Mouse (Mus musculus) forebrain, embryonic 15.5 days (tissue): ENCODE data around the gene Ralgapa2. TPM values are rescaled to one million over a fixed set of nuclear protein-coding genes. Genes with fewer than 3 reads are reported as not detected.

Source experiments
- ATAC-seq: fragments of 200-750 bp; cut with Nextera tagmentation; replicated peaks from 2 replicates; pipeline ENCODE4 v1.8.0; 2017; ENCODE audit warnings: mild to moderate bottlenecking, moderate TSS enrichment, moderate library complexity
- H3K27ac ChIP-seq: fragments of 300-500 bp; sonication (generic); replicated peaks from 2 replicates; pipeline ENCODE4 v1.5.1; 2015; ENCODE audit warnings: mild to moderate bottlenecking, inconsistent platforms
- H3K27me3 ChIP-seq: fragments of 300-500 bp; sonication (generic); 2 replicates; pipeline ENCODE4 v1.6.1; 2015; ENCODE audit warnings: inconsistent platforms
- H3K36me3 ChIP-seq: fragments of 300-500 bp; sonication (generic); 2 replicates; pipeline ENCODE4 v1.6.1; 2015; ENCODE audit warnings: mild to moderate bottlenecking, inconsistent platforms
- H3K4me1 ChIP-seq: fragments of 300-500 bp; sonication (generic); 2 replicates; pipeline ENCODE4 v1.6.1; 2015; ENCODE audit warnings: inconsistent platforms
- H3K4me2 ChIP-seq: fragments of 300-500 bp; sonication (generic); replicated peaks from 2 replicates; pipeline ENCODE4 v1.6.1; 2015; ENCODE audit warnings: mild to moderate bottlenecking, inconsistent platforms
- H3K4me3 ChIP-seq: fragments of 300-500 bp; sonication (generic); 2 replicates; pipeline ENCODE4 v1.5.1; 2015; ENCODE audit warnings: mild to moderate bottlenecking, inconsistent platforms
- H3K9ac ChIP-seq: fragments of 300-500 bp; sonication (generic); replicated peaks from 2 replicates; pipeline ENCODE4 v1.6.1; 2015; ENCODE audit warnings: mild to moderate bottlenecking, inconsistent platforms
- H3K9me3 ChIP-seq: fragments of 300-500 bp; sonication (generic); 2 replicates; pipeline ENCODE4 v1.6.1; 2016; ENCODE audit warnings: inconsistent platforms
- WGBS: fragments of 180-500 bp; shearing (Covaris S2); methylation state at CpG from one replicate; pipeline ENCODE4 v1.1.7; 2015; ENCODE audit warnings: mixed read lengths; 5-methylcytosine and 5-hydroxymethylcytosine counted together
- polyA plus RNA-seq: library from polyadenylated mRNA; unstranded; fragments of >200 nt; fragmentation: Nextera tagmentation; extraction: Ambion mirVana; gene quantifications from 2 replicates; pipeline ENCODE4 v1.2.1, GENCODE M21; 2015

Gene Ralgapa2
- polyA plus RNA-seq, 1 experiment from 2014 or later, result 14.2 TPM

DNA sequence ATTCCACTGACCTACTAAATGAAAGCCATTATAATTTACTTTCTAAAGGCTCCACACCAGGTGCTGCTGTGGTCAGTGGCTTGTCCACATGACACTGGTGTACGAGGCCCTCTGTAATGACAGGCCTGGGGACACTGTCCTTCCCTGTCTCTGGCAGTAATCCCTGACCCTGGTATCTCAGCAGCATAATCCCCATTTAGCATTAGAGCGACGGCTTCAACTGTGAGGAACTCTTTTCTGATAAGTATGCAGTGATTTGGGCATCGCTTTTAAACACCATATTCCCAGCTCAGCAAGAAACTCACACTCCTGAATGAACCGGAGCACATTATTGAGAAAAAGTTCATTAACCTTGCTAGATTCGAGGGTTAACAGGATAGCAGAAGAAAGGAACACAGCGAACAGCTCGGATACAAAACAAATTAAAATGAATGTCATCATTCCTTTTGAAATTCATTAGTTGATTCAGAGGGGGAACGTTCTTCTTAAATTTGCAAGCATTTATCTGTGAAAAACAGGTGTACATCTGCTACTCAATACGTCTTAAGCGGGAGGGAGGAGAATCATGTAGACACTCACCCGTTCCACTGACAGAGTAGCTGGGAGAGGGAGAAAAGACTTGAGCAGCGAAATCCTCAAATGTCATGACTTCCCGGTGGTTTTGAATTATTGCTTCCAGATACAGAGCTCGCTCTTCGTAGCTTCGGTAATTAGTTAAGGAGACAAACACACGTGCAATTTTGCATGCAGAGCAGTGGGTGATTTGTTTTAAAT is 252.2 kb downstream of the Ralgapa2 start:
- 13% methylated on average over 18 of the region's 18 CpGs for WGBS
- H3K9me3 ChIP-seq, result no peaks in the 10 kb centered on the region
- peaks cover 71% of the 10 kb centered on the region for H3K4me1 ChIP-seq
- peak overlapping the region; percentile 12; the same call in 1 of the 2 replicates for H3K4me2 ChIP-seq
- H3K36me3 ChIP-seq, result no peaks in the 10 kb centered on the region
- H3K27me3 ChIP-seq, result no peaks in the 10 kb centered on the region
- H3K9ac ChIP-seq, result 0 out of 2 replicates have a peak overlapping the region, but pooled peaks have one; percentile 4
- H3K27ac ChIP-seq, result peak overlapping the region; percentile 88
- ATAC-seq, result no peak
- no peak overlapping the region for H3K4me3 ChIP-seq

DNA sequence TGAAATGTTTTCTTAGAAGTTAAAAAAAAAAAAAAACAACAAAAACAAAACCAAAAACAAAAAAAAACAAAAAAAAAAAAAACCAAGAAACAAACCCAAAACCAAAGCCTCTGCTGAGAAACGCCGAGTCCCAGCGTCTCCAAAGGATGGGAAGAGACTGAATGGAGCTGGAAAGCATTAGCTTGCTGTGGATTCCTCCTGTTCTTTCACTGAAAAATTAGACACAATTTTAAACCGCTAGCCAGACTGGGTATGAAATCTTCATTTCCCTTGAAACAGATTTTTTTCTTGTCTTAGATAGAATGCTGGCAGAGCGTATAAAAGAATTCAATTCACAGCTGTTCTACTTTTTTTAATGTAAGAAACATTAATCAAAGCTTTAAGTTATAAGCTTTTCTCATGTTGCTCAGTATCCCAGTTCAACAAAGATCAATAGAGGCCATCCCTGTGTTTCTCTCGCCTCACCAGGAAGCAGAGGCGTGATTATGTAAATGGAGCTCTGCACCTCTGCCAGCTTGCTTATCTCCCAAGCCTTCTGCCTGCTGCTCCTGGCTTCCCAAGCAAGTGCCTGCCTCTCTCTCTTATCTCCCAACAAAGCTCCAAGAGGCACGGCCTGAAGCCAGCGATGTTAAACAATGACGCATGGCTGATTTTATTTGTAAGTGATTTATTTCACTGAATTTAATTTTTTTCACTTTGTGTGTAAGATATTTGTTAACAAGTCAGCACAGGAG is 253.2 kb downstream of the Ralgapa2 start:
- Histone ChIP-seq H3K9me3 (no peaks in the 10 kb centered on the region), H3K36me3 (no peaks in the 10 kb centered on the region), H3K4me1 (peaks cover 71% of the 10 kb centered on the region), H3K27ac (peak overlapping the region; percentile 88), H3K27me3 (no peaks in the 10 kb centered on the region), H3K4me2 (peak overlapping the region; percentile 24), H3K9ac (0 out of 2 replicates have a peak overlapping the region, but pooled peaks have one; percentile 10), H3K4me3 (no peak overlapping the region)
- ATAC-seq, result peak; percentile 30; the same call in 1 of the 2 replicates
- 12% methylated on average over 10 of the region's 10 CpGs for WGBS

DNA sequence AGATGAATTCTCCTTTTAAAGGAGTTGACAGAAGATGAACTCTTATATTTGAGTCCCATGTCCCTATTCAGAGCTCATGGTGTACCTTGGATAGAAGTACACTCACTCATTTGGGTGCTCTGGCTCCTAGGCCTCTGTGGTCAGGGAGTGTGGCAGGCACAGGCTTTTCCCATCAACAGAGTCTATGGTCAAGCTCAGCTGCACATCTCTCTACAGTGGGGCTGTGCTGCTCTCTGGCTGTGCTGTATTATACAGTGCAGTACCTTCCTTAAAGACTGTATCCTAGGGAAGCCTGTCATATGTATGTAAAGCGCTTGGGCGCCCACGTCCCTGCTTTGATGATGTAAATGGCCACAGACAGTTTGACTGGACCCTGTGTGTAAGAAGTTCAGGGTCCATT is 254.5 kb downstream of the Ralgapa2 start:
- H3K27ac ChIP-seq, result peak overlapping the region; percentile 77
- 67% methylated on average over 3 of the region's 3 CpGs for WGBS
- H3K4me1 ChIP-seq, result peaks cover 63% of the 10 kb centered on the region
- no peaks in the 10 kb centered on the region for H3K36me3 ChIP-seq
- H3K27me3 ChIP-seq, result no peaks in the 10 kb centered on the region
- no peak overlapping the region for H3K4me2 ChIP-seq
- ATAC-seq, result no peak; the same call in 1 of the 2 replicates
- H3K4me3 ChIP-seq, result no peak overlapping the region
- no peaks in the 10 kb centered on the region for H3K9me3 ChIP-seq
- H3K9ac ChIP-seq, result peak overlapping the region; percentile 9; the same call in 1 of the 2 replicates

DNA sequence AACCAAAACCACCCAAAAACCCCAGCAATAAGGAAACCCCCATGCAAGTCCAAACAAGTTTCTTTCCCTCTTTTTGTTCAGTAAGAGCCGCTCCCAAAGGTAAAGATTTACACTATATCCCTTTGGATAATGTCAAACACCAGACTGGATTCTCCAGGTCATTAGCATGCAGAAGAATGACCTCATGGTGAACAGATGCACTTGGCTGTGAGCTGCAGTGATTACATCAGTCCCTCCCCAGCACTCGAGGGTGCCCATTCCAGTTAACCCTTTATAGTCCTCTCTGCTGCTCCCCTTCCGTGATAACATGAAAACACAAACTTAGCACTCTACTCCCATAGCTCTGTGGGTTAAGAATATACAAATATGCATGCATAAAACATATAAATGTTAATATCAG is 255.1 kb downstream of the Ralgapa2 start:
- peak; percentile 42; the same call in 1 of the 2 replicates for ATAC-seq
- no peak overlapping the region for H3K9ac ChIP-seq
- no peak overlapping the region for H3K4me2 ChIP-seq
- H3K4me1 ChIP-seq, result peaks cover 58% of the 10 kb centered on the region
- H3K9me3 ChIP-seq, result no peaks in the 10 kb centered on the region
- 8% methylated on average over 3 of the region's 3 CpGs for WGBS
- no peaks in the 10 kb centered on the region for H3K27me3 ChIP-seq
- no peak overlapping the region for H3K4me3 ChIP-seq
- H3K36me3 ChIP-seq, result no peaks in the 10 kb centered on the region
- H3K27ac ChIP-seq, result peak overlapping the region; percentile 77

DNA sequence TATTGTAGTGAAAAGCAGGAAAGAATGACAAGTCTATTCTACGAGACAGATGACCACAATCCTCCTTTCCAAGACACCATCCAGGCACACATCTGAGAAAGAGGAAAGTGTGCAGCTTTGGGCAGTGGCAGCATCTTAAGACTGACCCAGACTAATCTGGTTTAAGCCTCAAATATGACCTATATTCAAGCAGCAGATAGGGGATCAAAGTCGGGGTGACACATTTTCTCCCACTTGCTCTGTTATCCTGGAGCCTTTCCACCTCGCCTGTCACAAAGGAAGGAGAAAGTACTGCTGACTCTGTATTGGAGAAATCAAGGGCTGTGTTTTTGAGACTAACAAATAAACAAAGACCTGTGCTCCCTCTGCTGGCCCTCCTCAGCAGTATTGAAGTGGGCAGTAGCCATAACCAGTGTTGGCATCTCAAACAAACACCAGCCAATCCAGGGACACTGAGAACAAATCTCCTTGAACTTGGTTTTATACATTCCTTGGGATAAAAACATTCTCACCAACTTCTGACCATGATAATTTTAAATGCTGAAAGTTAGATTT is 255.7 kb downstream of the Ralgapa2 start:
- Histone ChIP-seq H3K27ac (peak overlapping the region; percentile 77), H3K4me1 (peaks cover 51% of the 10 kb centered on the region)
- peak; percentile 39; the same call in 1 of the 2 replicates for ATAC-seq

DNA sequence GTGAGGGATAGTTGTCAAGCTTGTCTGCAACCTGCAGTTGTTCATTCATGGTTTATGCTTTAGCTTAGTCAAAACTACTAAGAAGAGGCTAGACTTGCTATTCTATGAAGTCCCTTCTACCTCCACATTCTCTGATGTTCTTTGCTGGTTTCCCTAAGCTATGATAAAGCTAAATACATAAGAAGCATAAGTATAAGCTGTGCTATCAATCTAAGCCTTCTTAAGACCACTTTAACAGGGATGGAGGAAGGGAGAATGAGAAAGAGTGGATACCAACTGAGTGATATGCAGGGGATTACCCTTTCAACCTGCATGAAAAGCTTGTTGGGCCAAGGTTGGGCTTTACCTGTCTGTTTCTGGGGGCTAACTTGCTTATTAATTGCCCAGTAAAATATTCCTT is 256.5 kb downstream of the Ralgapa2 start:
- Histone ChIP-seq H3K4me1 (peaks cover 47% of the 10 kb centered on the region), H3K9ac (no peak overlapping the region), H3K4me3 (no peak overlapping the region), H3K27ac (no peak overlapping the region), H3K4me2 (no peak overlapping the region), H3K27me3 (no peaks in the 10 kb centered on the region), H3K36me3 (no peaks in the 10 kb centered on the region), H3K9me3 (no peaks in the 10 kb centered on the region)
- ATAC-seq, result no peak

More for the DNA sequence above, 255.7 kb downstream of the Ralgapa2 start:
- Histone ChIP-seq H3K36me3 (no peaks in the 10 kb centered on the region), H3K27me3 (no peaks in the 10 kb centered on the region), H3K9ac (no peak overlapping the region), H3K4me2 (no peak overlapping the region), H3K4me3 (no peak overlapping the region), H3K9me3 (no peaks in the 10 kb centered on the region)
- 29% methylated on average over 3 of the region's 3 CpGs for WGBS

DNA sequence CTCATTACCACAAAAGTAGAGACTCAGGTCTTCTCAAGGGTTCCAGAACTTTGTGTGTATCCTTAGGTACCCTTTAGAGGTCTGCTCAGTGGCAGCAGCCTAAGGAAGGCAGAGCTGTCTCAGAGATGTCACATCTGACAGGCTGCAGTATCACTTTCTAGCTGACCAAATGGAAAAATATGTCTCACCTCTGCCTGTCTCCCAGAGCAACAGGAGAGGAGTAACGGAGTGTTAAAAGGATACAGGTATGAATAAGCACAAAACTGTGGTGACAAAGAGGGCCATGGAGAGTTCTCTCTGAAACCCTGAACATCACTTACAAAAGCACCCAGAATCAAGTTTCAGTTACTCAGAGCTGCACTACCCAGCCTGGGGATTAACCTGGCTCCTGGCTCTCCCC is 257.8 kb downstream of the Ralgapa2 start:
- WGBS, result 87% methylated on average over 1 of the region's 1 CpGs
- H3K27ac ChIP-seq, result no peak overlapping the region

DNA sequence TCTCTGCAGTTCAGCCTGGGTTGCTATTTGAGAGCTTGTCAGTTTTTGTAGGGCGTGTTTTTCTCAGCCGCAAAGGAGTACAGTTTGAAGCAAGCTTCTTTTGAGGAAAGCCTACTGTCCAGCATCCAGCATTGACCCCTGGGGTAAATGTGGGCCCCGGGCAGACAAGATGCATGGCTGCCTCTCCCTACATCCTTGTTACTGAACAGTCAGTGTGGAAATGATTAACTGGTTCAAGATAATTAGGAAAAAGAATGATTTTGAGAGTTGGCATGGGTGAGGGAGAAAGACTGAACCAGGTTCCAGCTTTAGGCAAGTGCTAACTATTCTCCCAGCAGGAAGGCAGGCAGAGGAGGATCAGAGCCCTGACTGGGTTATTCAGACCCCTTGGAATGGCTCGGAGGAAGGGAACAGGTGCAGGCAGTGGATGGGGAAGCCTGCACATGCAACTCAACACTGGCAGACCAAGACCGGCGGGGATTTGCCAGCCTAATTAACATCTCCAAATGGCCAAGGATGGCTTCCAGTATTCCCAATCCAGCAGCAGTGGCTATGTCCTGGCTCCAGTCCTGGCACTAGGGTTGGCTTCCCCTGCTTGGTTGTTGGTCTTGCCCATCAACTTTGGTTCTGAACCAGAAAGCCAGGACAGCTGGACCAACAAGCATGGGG is 261.8 kb downstream of the Ralgapa2 start:
- ATAC-seq, result peak; percentile 74
- peak overlapping the region; percentile 62 for H3K27ac ChIP-seq

More for the DNA sequence above, 257.8 kb downstream of the Ralgapa2 start:
- no peaks in the 10 kb centered on the region for H3K36me3 ChIP-seq
- H3K9me3 ChIP-seq, result no peaks in the 10 kb centered on the region
- H3K27me3 ChIP-seq, result no peaks in the 10 kb centered on the region
- ATAC-seq, result no peak
- no peak overlapping the region for H3K4me3 ChIP-seq
- no peak overlapping the region for H3K4me2 ChIP-seq
- H3K4me1 ChIP-seq, result peaks cover 45% of the 10 kb centered on the region
- H3K9ac ChIP-seq, result no peak overlapping the region

DNA sequence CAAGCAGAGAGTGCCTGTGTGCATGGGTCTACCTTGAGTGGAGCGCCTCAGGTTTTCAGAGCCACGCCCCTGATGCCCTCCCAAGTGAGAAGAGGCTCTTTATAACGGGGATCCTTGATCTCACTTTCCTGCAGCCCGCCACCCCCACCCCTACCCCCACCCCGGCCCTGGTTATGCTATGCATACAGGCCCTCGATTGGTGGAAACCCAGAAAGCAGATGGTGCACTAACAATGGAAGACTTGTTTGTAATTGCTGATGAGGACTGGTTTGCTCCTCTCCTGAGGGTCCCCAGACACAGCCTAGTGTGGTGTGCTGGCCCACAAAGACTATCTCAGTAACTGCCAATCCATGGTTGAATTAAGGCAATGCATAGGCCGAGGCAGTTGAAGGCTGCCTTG is 263.1 kb downstream of the Ralgapa2 start:
- H3K4me2 ChIP-seq, result no peak overlapping the region
- no peak overlapping the region for H3K9ac ChIP-seq
- H3K27me3 ChIP-seq, result no peaks in the 10 kb centered on the region
- H3K4me1 ChIP-seq, result peaks cover 16% of the 10 kb centered on the region
- 0 out of 2 replicates have a peak, but pooled peaks cover 5% of the 10 kb centered on the region for H3K36me3 ChIP-seq
- 64% methylated on average over 7 of the region's 7 CpGs for WGBS
- no peak overlapping the region for H3K27ac ChIP-seq
- no peak overlapping the region for H3K4me3 ChIP-seq
- peak; percentile 65 for ATAC-seq
- H3K9me3 ChIP-seq, result no peaks in the 10 kb centered on the region

More for the DNA sequence above, 261.8 kb downstream of the Ralgapa2 start:
- no peak overlapping the region for H3K9ac ChIP-seq
- peaks cover 16% of the 10 kb centered on the region for H3K4me1 ChIP-seq
- no peak overlapping the region for H3K4me3 ChIP-seq
- WGBS, result 59% methylated on average over 6 of the region's 6 CpGs
- no peaks in the 10 kb centered on the region for H3K36me3 ChIP-seq
- H3K4me2 ChIP-seq, result no peak overlapping the region
- no peaks in the 10 kb centered on the region for H3K9me3 ChIP-seq
- H3K27me3 ChIP-seq, result no peaks in the 10 kb centered on the region

DNA sequence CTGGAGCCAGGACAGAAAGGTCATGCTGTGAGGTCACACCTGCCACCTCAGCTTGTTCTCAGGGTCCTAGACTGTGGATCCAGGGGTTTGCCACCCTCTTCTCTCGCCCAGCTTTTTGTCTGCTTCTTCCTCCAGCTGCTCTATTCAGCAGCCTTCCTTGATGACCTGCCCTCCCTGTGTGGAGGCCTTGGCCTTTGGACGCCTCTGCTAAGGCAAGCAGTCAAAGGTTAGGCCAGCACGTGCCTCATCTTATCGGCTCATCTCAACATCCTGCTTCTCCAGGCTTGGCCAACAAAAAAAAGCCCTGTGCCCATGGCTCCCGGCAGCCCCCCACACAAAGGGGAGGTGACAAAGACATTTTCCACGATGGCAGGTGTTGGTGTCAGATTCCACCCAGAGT is 264.6 kb downstream of the Ralgapa2 start:
- Histone ChIP-seq H3K4me1 (peaks cover 16% of the 10 kb centered on the region), H3K9me3 (no peaks in the 10 kb centered on the region), H3K36me3 (peaks cover 11% of the 10 kb centered on the region; the same call in 1 of the 2 replicates), H3K9ac (no peak overlapping the region), H3K27me3 (no peaks in the 10 kb centered on the region), H3K27ac (no peak overlapping the region), H3K4me3 (no peak overlapping the region), H3K4me2 (no peak overlapping the region)
- 61% methylated on average over 6 of the region's 6 CpGs for WGBS
- ATAC-seq, result no peak

DNA sequence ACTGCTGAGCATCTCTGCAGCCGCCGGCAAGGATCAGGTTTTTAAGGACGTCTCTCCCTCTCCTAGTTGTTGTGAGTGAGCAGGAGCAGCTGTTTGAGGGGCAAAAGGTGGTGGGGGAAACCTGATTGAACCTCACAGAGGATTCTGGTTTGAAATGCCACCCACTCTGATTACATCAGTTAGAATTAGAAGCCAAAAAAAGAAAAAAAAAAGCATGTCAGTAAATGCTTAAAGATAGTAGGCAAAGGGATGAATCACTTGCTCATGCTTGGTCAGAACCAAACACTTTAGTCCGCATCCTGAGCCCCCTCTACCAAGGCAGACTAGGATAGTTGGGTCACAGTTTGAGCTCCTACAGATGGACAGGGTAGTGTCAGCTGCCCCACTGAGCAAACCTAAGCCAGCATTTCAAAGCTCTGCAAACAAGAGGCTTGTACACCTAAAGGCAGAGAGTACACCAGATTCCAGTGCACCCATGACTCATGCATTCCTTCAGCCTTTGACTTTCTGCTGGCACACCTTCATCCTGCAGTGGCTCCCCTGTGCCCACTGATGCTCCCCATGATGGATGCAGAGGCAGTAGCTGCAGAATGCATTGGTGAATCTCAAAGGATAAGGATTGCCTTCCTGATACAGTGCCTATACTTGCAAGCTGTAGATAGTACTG is 265.6 kb downstream of the Ralgapa2 start:
- no peak overlapping the region for H3K9ac ChIP-seq
- ATAC-seq, result no peak
- H3K9me3 ChIP-seq, result no peaks in the 10 kb centered on the region
- peaks cover 11% of the 10 kb centered on the region; the same call in 1 of the 2 replicates for H3K36me3 ChIP-seq
- no peak overlapping the region for H3K27ac ChIP-seq
- no peak overlapping the region for H3K4me3 ChIP-seq
- whole genome bisulfite sequencing, result 80% methylated on average over 4 of the region's 4 CpGs
- H3K4me2 ChIP-seq, result no peak overlapping the region
- H3K4me1 ChIP-seq, result peaks cover 16% of the 10 kb centered on the region
- H3K27me3 ChIP-seq, result no peaks in the 10 kb centered on the region
